Mouse (Mus musculus) heart, adult 2 months (tissue): ENCODE measurements around the gene Chrna4.

Experiments
- CTCF ChIP-seq: fragments of 200-600 bp; IDR thresholded peaks from 2 replicates; pipeline ENCODE4 v1.8.1; 2022; ENCODE audit warnings: antibody characterized with exemption, mild to moderate bottlenecking, moderate library complexity
- EP300 ChIP-seq: fragments of 200-500 bp; IDR thresholded peaks from 2 replicates; pipeline ENCODE4 v1.6.1; 2011; ENCODE audit warnings: low read depth, low read length, control low read depth; ENCODE audit not compliant: insufficient read depth
- POLR2A ChIP-seq: fragments of 200-500 bp; IDR thresholded peaks from 2 replicates; pipeline ENCODE4 v1.6.1; 2011; ENCODE audit warnings: mild to moderate bottlenecking, low read depth, low read length, control low read depth; ENCODE audit not compliant: insufficient read depth

DNA sequence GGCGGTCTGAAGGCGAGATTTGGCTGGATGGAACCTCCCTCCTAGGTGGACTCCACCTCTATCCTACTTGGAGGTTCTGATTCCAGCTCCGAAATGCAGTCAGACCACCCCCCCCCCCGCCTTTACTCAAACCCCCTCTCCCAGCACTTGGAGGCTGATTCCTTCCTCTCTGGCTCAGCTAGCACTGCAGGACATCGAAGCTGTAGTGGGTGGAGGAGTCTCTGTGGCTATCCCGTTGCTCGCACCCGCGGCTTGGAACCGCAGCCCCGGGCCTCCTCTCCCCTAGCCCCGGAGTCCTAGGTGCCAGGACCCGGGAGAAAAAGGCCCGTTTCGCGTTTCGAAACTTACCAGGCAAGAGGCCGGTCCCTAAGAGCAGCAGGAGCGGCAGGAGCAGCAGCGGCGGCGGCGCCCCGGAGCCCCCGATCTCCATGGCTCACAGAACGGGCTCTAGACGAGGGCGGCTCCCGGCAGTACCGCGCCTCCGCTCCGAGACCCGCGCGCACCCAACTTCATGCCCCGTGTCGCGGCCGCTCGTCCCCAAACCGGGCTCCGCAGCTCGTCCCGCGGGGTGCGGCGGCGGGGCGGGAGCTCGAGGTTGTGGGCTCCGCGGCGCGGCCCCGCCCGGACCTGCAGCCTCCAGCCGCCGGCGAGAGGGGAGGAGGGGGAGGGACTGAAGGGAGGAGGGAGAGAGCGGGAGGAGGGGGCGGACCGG lies 4.5 kb downstream of the Chrna4 start:
- no peak for TF ChIP-seq POLR2A
- no peak for TF ChIP-seq EP300
- TF ChIP-seq CTCF, result no peak
